Mouse (Mus musculus): ENCODE results near the gene Lap3.

DNA sequence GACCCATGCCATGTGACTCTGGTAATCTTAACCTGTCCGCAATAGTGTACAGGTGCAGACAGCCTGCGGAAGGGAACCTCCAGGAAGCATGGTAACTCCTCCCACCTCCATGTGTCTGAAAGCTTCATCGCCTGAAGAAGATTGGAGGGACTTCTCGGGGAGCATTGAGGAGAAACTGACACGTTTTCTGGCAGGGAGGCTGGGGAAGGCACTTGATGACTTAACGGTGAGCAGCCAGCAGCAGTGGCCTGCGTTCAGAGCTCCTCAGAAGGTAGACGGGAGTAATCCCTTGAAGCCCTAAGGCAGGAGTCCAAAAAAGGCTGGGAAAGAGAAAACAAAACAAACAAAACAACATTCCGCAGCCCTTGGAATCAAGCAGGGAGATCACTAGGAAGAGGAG, 38.7 kb upstream of the Lap3 start:
- no peak for TF ChIP-seq POLR2A (IDR thresholded peaks at IDR 0.05; ENCODE audit: insufficient read depth, low read depth, low read length)
- no peak for TF ChIP-seq EP300 (IDR thresholded peaks at IDR 0.05; ENCODE audit: insufficient read depth, low read depth, low read length)
